Mouse (Mus musculus): ENCODE results near the gene Tmem229b. TPM values are rescaled to one million over a fixed set of nuclear protein-coding genes. Genes with fewer than 3 reads are reported as not detected.
A peak's percentile ranks its signal among the peaks of the same experiment; 100 is the strongest.

The Tmem229b gene
- polyA plus RNA-seq, 1 experiment from 2014 or later = 2.9 TPM

DNA sequence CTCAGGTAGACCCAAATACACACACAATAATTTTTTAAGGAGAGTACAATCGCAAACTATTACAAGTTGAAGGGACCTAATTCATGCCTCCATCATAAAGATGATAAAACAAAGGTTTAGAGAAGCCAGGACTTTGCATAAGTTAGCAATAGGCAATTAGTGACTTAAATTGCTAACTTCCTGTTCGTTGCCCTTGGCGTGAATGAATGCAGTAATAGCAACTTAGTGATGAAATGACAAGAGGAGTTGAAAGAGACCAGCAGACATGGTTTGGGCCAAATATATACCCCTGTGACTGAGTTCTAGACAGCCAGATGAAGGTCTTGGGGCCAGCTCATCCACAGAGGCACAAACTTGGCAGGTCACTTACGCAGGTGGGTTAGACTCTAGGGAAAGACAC is 11.2 kb downstream of the Tmem229b start:
- 85% methylated on average over 4 of the region's 4 CpGs for WGBS
- H3K4me2 ChIP-seq (replicated peaks; ENCODE audit: low read depth, low read length) = no peak overlapping the region
- no peak overlapping the region for H3K9ac ChIP-seq (ENCODE audit: low read depth, low read length)
- no peaks in the 10 kb centered on the region for H3K4me1 ChIP-seq (ENCODE audit: control insufficient read depth, insufficient read depth, low read length)
- no peaks in the 10 kb centered on the region for H3K27me3 ChIP-seq (ENCODE audit: control insufficient read depth, insufficient read depth, low read length)
- H3K27ac ChIP-seq (ENCODE audit: low read depth, low read length) = no peak overlapping the region
- no peaks in the 10 kb centered on the region for H3K9me3 ChIP-seq (ENCODE audit: control insufficient read depth, low read length)
- H3K4me3 ChIP-seq (ENCODE audit: low read length) = no peak overlapping the region
- ATAC-seq (ENCODE audit: low FRiP score, low TSS enrichment) = no peak
- no peaks in the 10 kb centered on the region for H3K36me3 ChIP-seq (ENCODE audit: control insufficient read depth, insufficient read depth, low read length)

DNA sequence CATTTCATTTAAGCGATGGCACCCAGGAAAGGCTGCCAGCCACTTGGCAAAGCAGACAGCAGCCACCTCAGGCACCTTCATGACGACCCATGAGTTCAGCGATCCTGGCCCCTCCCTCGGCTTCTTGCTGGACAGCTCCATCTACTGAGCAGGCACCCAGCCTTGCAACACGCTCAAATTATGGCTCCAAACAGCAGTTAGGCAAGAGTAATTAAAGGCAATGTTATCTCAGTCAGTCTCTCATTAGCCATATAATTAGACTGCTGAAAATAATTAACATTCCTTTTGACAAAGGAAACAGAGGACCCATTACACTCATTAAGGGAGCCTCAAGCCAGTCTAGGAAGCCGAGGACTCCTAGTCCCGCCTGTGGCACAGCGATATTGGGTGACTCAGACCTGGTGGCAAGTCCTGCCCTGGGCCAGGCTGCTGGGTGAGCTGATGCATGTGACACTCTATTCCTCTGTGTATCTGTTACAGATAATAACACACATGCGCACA is 19.8 kb downstream of the Tmem229b start:
- Histone ChIP-seq H3K4me1 (ENCODE audit: control insufficient read depth, insufficient read depth, low read length) (no peaks in the 10 kb centered on the region), H3K9ac (ENCODE audit: low read depth, low read length) (no peak overlapping the region), H3K36me3 (ENCODE audit: control insufficient read depth, insufficient read depth, low read length) (no peaks in the 10 kb centered on the region), H3K27ac (ENCODE audit: low read depth, low read length) (no peak overlapping the region), H3K4me3 (ENCODE audit: low read length) (no peak overlapping the region), H3K9me3 (ENCODE audit: control insufficient read depth, low read length) (no peaks in the 10 kb centered on the region), H3K27me3 (ENCODE audit: control insufficient read depth, insufficient read depth, low read length) (no peaks in the 10 kb centered on the region), H3K4me2 (replicated peaks; ENCODE audit: low read depth, low read length) (no peak overlapping the region)
- WGBS = 43% methylated on average over 9 of the region's 9 CpGs
- no peak for ATAC-seq (ENCODE audit: low FRiP score, low TSS enrichment)

DNA sequence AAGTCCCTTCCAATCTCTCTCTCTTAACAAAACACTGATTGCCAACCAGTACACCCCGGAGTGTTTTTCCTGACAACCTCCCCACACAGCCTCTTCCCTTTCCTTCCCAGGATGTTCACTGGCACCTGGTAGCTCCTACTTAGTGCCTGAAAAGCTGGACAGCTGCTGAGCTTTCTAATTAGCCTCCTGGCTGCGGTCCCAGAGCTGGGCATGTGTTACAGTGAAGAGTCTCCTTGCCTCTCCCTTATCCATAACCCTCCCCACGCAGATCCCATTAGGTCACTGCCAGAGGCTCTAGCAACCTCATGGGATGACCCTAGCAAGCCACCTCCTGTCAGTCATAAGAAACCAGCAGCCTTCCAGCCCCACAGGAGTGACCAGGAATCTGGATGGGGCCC is 23.4 kb downstream of the Tmem229b start:
- ATAC-seq (ENCODE audit: low FRiP score, low TSS enrichment) = peak; percentile 54; the same call in 1 of the 2 replicates
- no peak overlapping the region for H3K27ac ChIP-seq (ENCODE audit: low read depth, low read length)
- WGBS = 73% methylated on average over 3 of the region's 3 CpGs

DNA sequence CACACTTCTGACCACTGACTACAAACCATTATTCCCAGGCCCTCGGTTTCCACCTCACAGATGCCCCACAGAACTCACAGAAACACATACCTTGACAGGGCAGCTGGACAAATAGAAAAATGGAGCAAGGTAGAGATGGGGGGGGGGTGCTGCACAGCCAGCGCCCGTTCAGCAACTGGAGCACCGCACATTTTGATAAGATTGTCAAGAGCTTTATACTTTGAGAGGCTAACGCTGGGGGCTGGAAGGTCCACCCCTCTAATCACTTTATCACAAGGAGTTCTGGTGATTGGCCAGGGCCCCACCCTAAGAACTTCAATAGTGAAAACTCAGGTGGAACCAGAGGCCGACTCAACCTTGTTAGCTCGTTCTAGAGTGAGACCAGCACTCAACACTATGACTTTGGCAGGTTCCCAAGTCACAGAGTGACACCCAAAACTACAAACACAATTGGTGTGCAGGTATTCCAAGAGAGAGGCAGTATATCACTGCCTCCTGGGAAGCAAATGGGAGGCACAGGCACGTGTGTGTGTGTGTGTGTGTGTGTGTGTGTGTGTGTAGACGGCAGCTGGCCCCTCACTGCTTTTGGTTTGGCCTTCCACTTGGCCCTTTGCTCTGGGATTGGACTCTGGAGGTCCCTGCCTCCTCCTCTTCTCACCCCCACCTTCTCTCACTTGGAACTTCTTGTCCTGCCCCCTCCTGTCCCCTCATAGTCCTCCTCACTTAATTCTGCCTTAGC is 24.0 kb downstream of the Tmem229b start:
- no peak overlapping the region for H3K4me2 ChIP-seq (replicated peaks; ENCODE audit: low read depth, low read length)
- H3K36me3 ChIP-seq (ENCODE audit: control insufficient read depth, insufficient read depth, low read length) = no peaks in the 10 kb centered on the region
- no peak overlapping the region for H3K4me3 ChIP-seq (ENCODE audit: low read length)
- no peaks in the 10 kb centered on the region for H3K27me3 ChIP-seq (ENCODE audit: control insufficient read depth, insufficient read depth, low read length)
- no peak for ATAC-seq (ENCODE audit: low FRiP score, low TSS enrichment)
- H3K9me3 ChIP-seq (ENCODE audit: control insufficient read depth, low read length) = no peaks in the 10 kb centered on the region
- H3K4me1 ChIP-seq (ENCODE audit: control insufficient read depth, insufficient read depth, low read length) = no peaks in the 10 kb centered on the region
- 64% methylated on average over 9 of the region's 9 CpGs for WGBS
- H3K27ac ChIP-seq (ENCODE audit: low read depth, low read length) = no peak overlapping the region
- no peak overlapping the region for H3K9ac ChIP-seq (ENCODE audit: low read depth, low read length)

More for the DNA sequence above, 23.4 kb downstream of the Tmem229b start:
- no peaks in the 10 kb centered on the region for H3K9me3 ChIP-seq (ENCODE audit: control insufficient read depth, low read length)
- H3K4me1 ChIP-seq (ENCODE audit: control insufficient read depth, insufficient read depth, low read length) = no peaks in the 10 kb centered on the region
- no peaks in the 10 kb centered on the region for H3K27me3 ChIP-seq (ENCODE audit: control insufficient read depth, insufficient read depth, low read length)
- no peak overlapping the region for H3K4me2 ChIP-seq (replicated peaks; ENCODE audit: low read depth, low read length)
- no peak overlapping the region for H3K4me3 ChIP-seq (ENCODE audit: low read length)
- H3K36me3 ChIP-seq (ENCODE audit: control insufficient read depth, insufficient read depth, low read length) = no peaks in the 10 kb centered on the region
- H3K9ac ChIP-seq (ENCODE audit: low read depth, low read length) = no peak overlapping the region

DNA sequence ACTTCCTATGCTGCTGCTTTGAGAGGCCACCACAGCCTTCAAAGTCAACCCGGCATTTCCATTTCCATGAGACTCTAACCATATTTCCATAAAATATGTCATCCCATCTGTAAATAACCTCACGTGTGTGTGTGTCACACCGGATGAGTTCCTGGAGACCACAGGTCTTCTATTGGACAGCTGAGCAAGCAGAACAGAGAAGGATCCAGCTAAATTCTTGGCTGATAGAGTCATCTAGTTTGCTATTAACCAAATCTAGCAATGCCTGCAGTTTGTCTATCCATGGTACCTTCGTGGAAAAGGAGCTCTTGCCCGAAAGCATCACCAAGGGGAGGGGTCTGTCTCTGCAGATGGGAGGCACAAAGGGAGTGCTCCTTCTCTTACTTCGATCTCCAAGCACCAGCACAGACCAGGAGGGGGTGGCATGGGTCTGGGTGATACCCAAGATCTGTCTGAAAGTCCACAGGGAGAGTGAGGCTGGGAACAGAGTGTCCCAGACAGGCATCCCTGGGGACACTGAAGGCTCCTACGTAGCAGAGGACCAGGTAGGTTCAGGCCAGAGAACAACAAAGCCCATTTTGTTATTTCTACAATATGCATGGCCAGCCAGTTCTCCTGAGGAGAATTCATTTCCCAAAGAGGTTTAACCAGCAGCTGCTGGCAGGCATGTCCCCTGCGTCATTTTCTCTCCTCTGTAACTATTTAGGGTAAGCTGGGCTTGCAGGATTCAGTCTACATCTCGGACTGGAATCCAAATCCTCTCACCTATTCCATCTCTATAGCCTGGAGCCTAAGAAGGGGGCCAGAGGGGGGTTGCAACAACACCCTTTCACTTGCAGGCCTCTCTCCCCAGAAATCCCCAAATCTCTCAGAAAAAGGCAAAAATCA is 25.2 kb downstream of the Tmem229b start:
- Histone ChIP-seq H3K4me2 (replicated peaks; ENCODE audit: low read depth, low read length) (no peak overlapping the region), H3K27me3 (ENCODE audit: control insufficient read depth, insufficient read depth, low read length) (no peaks in the 10 kb centered on the region), H3K9ac (ENCODE audit: low read depth, low read length) (no peak overlapping the region), H3K4me3 (ENCODE audit: low read length) (no peak overlapping the region), H3K4me1 (ENCODE audit: control insufficient read depth, insufficient read depth, low read length) (no peaks in the 10 kb centered on the region), H3K27ac (ENCODE audit: low read depth, low read length) (no peak overlapping the region), H3K9me3 (ENCODE audit: control insufficient read depth, low read length) (no peaks in the 10 kb centered on the region), H3K36me3 (ENCODE audit: control insufficient read depth, insufficient read depth, low read length) (no peaks in the 10 kb centered on the region)
- peak; percentile 60; the same call in 1 of the 2 replicates for ATAC-seq (ENCODE audit: low FRiP score, low TSS enrichment)
- 62% methylated on average over 9 of the region's 9 CpGs for WGBS

DNA sequence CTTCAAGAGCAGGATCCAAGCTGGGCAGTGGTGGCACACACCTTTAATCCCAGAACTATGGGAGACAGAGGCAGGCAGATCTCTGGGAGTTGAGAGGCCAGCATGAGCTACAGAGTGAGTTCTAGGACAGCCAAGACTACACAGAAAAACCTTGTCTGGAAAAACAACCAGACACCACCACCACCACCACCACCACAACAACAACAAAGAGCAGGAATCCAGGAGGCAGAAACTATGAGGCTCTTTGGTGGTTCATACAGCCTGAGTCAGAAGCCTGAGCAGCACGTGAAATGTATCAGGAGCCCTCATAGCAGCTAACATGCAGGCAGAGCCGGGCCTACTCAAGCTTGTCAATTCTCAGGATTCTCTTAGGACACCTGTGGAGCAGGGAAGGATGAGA is 26.3 kb downstream of the Tmem229b start:
- no peak overlapping the region for H3K27ac ChIP-seq (ENCODE audit: low read depth, low read length)
- H3K4me3 ChIP-seq (ENCODE audit: low read length) = no peak overlapping the region
- H3K9me3 ChIP-seq (ENCODE audit: control insufficient read depth, low read length) = no peaks in the 10 kb centered on the region
- no peaks in the 10 kb centered on the region for H3K36me3 ChIP-seq (ENCODE audit: control insufficient read depth, insufficient read depth, low read length)
- H3K4me1 ChIP-seq (ENCODE audit: control insufficient read depth, insufficient read depth, low read length) = no peaks in the 10 kb centered on the region
- no peak overlapping the region for H3K9ac ChIP-seq (ENCODE audit: low read depth, low read length)
- H3K4me2 ChIP-seq (replicated peaks; ENCODE audit: low read depth, low read length) = no peak overlapping the region
- H3K27me3 ChIP-seq (ENCODE audit: control insufficient read depth, insufficient read depth, low read length) = no peaks in the 10 kb centered on the region
- WGBS = 91% methylated on average over 2 of the region's 2 CpGs
- ATAC-seq (ENCODE audit: low FRiP score, low TSS enrichment) = no peak

DNA sequence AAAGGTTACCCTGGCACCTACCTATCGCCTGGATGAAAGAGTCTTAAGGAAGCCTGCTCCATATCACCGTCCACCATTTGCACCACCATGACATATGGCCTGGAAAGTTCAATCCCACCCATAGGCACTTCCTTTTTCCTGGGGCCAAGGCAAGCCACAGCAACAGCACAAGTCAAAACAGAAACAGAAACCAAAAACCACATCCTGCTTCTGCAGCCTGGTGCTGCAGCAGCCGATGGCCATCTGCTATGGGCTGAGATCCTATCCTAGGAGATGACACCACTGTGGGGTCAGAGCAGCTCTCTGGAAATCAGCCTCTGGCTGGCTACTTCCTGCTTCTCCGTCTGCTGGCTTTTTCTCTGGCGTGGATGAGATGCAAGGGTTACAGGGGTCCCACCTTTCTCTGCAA is 26.7 kb downstream of the Tmem229b start:
- no peaks in the 10 kb centered on the region for H3K27me3 ChIP-seq (ENCODE audit: control insufficient read depth, insufficient read depth, low read length)
- H3K36me3 ChIP-seq (ENCODE audit: control insufficient read depth, insufficient read depth, low read length) = no peaks in the 10 kb centered on the region
- no peak overlapping the region for H3K9ac ChIP-seq (ENCODE audit: low read depth, low read length)
- H3K4me2 ChIP-seq (replicated peaks; ENCODE audit: low read depth, low read length) = no peak overlapping the region
- H3K4me1 ChIP-seq (ENCODE audit: control insufficient read depth, insufficient read depth, low read length) = no peaks in the 10 kb centered on the region
- no peak overlapping the region for H3K4me3 ChIP-seq (ENCODE audit: low read length)
- H3K27ac ChIP-seq (ENCODE audit: low read depth, low read length) = no peak overlapping the region
- ATAC-seq (ENCODE audit: low FRiP score, low TSS enrichment) = no peak
- 68% methylated on average over 5 of the region's 5 CpGs for WGBS
- H3K9me3 ChIP-seq (ENCODE audit: control insufficient read depth, low read length) = no peaks in the 10 kb centered on the region

DNA sequence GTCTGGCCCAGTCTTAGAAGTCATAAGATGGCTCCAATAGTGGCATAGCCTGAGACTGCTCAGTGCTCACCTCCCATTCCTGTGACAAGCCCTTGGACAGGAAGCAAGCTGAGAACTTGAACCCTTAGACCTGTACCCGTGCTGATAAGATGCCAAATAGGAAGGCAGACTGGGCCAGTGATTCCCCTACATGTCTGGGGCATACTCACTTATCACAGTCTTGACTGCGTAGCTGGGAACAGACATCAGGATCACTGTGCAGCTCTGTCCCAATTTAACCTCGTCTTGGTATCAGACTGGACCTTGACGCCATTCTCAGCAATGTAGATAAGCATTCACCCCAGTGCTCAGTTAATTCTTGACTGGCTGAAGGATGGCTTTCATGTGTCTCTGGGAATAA is 29.9 kb downstream of the Tmem229b start:
- H3K27me3 ChIP-seq (ENCODE audit: control insufficient read depth, insufficient read depth, low read length) = no peaks in the 10 kb centered on the region
- 84% methylated on average over 4 of the region's 4 CpGs for WGBS
- no peak overlapping the region for H3K9ac ChIP-seq (ENCODE audit: low read depth, low read length)
- no peaks in the 10 kb centered on the region for H3K36me3 ChIP-seq (ENCODE audit: control insufficient read depth, insufficient read depth, low read length)
- H3K4me2 ChIP-seq (replicated peaks; ENCODE audit: low read depth, low read length) = no peak overlapping the region
- no peaks in the 10 kb centered on the region for H3K9me3 ChIP-seq (ENCODE audit: control insufficient read depth, low read length)
- no peak overlapping the region for H3K4me3 ChIP-seq (ENCODE audit: low read length)
- no peaks in the 10 kb centered on the region for H3K4me1 ChIP-seq (ENCODE audit: control insufficient read depth, insufficient read depth, low read length)
- no peak for ATAC-seq (ENCODE audit: low FRiP score, low TSS enrichment)
- H3K27ac ChIP-seq (ENCODE audit: low read depth, low read length) = no peak overlapping the region

DNA sequence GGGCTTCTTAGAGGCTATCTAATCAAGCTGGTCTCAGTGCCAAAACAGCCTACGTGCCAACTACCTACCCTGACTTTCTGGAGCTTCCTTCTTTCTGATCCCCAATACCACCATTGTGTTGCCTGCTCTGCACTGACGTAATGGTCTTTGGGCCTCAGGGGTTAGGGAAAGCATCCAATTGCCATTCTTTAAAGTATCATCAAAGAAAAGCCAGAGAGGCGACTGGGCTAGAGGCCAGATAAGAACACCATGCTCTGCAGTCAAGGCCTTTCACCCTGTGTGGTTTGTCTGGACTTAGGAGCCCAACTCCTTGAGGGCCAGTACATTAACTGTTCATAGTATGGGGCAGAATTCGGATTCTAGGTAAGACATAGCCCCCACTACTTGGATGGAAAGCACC is 30.3 kb downstream of the Tmem229b start:
- no peaks in the 10 kb centered on the region for H3K36me3 ChIP-seq (ENCODE audit: control insufficient read depth, insufficient read depth, low read length)
- 72% methylated on average over 4 of the region's 4 CpGs for WGBS
- ATAC-seq (ENCODE audit: low FRiP score, low TSS enrichment) = no peak
- H3K9ac ChIP-seq (ENCODE audit: low read depth, low read length) = no peak overlapping the region
- no peaks in the 10 kb centered on the region for H3K27me3 ChIP-seq (ENCODE audit: control insufficient read depth, insufficient read depth, low read length)
- no peaks in the 10 kb centered on the region for H3K4me1 ChIP-seq (ENCODE audit: control insufficient read depth, insufficient read depth, low read length)
- H3K4me2 ChIP-seq (replicated peaks; ENCODE audit: low read depth, low read length) = no peak overlapping the region
- no peak overlapping the region for H3K27ac ChIP-seq (ENCODE audit: low read depth, low read length)
- no peak overlapping the region for H3K4me3 ChIP-seq (ENCODE audit: low read length)
- no peaks in the 10 kb centered on the region for H3K9me3 ChIP-seq (ENCODE audit: control insufficient read depth, low read length)
